Mouse (Mus musculus) naive thymus-derived CD4-positive, alpha-beta T cell, adult 2 months (primary cell): ENCODE data around the gene Rps23.
A peak's percentile ranks its signal among the peaks of the same experiment; 100 is the strongest.

Source experiments
- DNase-seq: peaks from one replicate; pipeline ENCODE4 v3.0.0-alpha.2; 2011; ENCODE audit warnings: low read depth

Gene Rps23

DNA sequence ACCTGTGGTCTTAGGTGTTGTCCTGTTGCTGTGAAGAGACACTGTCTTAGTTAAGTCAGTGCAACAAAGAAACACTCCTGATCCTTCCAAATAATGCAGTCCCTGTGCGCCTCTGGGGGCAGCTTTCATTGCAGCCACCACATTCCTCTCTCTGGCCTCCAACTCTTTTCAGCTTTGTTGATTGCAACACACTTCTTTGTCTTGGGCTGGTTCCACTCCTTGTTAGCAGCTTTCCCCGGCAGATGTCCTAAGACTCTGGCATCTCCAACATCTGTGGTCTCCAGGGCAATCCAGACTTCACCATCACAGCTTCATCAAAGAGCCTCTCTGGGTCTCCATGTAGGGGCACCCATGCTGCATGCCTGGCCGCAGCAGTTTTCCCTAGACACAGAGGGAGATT lies 10.5 kb downstream of the Rps23 start:
- no peak for DNase-seq

DNA sequence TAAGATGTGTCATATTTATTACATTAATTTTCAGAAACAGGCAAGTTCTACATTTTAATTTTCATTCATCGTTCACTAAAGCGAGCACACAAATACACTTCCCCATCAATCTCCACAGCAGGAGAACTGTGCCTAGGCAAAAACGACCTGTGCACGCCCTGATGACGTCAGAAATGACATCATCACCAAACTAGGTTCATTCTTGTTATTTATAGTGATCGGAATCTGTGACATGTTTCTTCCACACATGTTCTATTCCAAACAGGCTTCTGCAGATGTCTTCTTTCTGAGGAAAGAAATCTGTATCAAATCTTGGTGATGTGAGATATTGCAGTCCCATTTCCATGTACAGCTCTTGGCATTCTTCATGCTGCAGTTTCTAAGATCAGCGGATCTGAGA lies 13.1 kb downstream of the Rps23 start:
- no peak for DNase-seq

DNA sequence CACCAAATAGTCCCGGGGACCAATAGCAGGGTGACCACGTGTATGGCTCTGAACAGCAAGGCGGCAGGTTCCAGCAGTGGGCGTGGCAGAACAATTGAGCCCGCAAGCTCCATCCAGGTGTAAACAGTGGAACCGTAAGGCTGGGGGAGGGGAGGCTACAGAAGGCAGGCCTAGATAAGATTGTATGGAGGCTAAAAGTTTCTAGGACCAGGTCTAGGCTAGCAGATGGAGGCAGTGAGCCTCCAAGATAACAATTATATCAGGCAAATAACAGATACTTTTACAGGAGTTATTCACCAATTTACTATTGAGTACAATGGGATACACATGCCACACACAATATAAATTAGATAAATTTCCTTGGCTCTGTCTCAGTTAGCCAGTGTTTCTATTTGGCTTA lies 16.4 kb downstream of the Rps23 start:
- no peak for DNase-seq

DNA sequence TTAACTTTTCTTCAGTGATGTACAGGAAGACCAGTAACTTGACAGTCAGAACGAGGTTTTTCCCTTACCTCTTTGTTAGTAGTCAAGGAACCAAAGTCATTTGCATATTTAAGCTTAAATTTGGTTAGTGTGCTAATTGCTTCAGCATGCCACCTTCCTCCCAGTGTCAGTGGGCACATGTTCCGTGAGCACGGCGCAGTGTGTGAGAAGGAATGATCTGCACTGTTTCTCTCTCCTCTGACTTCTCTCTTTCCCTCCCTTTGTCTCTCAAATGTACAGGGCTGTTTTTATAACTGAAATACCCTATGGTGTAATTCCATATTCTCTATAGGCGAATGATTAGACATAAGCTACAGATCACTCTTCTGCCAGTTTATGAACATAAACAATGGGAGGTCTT lies 16.8 kb downstream of the Rps23 start:
- no peak for DNase-seq

DNA sequence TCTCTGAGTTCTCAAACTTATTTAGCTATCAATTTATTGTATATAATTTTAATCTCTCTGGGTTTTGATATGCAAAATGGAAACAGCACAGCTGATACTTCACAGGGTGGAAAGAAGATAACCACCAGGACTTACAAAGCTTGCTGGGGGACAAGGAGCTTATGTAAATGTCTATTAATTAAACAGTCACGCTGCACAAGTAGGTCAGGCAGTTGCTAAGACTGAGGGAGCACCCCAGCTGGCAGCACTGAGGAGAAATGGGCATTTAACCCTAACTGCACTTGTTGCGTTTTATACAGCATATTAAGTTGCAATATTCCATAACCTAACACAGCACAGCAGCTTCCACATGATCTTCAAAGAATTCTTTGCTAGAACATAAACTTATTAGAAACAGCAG lies 36.1 kb downstream of the Rps23 start:
- no peak for DNase-seq

DNA sequence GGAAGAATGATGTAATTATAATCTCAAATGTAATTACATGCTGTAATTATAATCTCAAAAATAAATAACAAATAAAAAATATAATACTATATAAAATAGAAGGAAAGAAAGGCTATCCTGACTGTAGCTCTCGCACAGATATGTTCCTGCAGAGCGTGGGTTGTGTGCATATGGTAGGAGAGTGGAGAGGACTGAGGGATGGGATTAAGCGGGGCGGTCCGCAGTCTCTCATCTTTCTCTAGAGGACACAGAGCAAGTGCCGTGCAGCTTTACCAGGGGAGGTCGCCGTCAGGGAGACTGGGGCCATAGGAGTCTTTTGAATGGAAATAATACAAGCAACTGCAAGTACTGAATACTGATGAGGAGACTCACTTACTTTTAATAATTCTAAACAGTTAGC lies 37.8 kb downstream of the Rps23 start:
- DNase-seq: no peak

DNA sequence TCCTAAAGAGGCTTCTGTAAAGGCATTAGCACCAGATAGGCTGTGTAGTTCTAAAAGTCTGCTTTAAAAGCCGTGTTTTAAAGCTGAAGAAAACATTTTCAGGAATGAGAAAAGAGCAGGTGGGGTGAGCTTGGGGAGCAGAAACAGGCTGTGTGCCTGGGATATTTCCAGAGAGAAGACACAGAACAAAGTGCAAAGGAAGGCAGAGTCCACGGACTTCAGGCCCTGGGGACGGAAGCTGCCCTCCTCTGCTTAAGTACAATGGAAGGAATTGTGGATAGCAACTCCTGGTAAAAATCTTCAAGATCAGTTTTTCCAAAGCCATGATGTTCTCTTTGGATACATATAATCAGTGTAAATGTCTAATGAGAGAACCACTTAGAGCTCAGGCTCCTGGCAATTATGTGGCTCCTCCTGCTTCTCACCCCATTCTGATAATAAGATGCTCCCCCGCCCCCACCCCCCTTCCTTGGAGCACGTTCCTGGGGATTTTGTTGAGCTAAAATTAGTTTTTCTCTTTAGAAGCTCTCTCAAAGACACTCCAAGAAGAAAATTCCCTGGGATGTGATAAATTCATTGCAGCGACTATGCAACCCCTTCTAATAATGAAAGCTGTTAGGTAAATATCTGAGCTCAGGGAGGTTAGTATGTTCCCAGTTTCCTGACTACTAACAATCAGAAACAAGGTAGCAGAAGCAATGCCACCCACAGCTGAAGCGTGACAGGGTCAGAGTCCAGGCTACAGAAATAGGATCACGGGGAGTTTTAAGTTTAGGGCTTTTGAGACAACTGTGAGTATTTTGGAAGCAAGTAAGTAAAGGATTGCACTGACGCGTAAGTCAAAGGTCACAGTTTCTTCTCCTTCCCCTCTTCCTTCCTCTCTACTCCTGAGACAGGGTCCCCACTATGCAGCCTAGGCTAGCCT lies 40.3 kb downstream of the Rps23 start:
- DNase-seq: no peak

DNA sequence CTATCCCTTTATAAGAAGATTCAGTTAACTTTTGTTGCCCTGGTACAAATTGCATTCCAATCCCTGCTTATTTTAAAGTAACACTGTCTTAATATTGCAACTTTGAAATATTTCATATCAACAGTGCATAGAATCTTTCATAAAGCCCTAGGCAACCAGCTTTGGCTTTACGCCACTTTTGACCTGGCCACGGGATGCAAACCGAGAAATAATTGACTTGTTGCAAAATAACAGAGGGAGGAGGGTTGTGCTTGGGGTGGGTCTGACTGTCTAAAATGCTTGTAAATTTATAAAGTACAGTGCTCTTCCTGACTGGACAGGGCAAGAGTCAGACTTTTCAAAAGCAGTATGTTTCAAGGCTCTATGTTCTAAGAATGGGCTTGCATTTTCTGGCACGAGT lies 41.8 kb downstream of the Rps23 start:
- no peak for DNase-seq

DNA sequence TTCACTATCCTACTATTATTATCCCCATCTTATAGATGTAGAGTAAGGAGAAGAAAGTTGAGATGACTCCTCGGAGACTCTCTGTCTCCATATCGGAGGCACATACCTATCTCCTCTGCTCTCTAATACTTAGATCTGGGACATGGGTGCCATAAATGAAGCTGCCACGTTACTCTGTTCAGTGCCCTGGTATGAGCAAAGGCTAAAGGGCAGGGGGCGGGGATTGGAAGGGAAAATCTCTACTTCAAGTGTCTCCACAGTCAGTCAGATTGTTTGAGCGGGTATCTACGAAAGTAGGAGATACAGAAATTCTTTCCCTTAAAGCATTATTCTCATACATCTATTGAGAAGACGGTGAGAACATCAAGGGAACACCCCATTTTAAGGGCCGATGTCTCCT lies 43.2 kb downstream of the Rps23 start:
- DNase-seq: no peak

DNA sequence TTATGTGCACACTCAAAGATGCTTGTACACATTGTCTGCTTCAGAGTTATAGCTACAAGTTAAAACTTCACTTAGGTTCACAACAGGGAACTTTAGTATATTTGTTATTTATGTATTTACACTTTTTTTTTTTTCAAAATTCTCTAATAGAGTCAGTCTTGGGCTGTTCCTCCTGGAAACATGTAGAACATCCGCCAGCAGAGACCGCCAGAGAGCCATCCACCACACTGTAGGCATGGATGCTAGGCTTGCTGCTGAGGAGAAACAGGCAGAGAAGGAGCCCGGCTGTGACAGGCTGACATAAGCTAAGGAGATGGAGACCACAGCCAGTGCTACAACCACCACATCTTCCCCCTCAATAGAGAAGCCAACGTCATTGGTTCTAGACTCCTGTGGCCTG lies 44.7 kb downstream of the Rps23 start:
- DNase-seq: peak; percentile 69

DNA sequence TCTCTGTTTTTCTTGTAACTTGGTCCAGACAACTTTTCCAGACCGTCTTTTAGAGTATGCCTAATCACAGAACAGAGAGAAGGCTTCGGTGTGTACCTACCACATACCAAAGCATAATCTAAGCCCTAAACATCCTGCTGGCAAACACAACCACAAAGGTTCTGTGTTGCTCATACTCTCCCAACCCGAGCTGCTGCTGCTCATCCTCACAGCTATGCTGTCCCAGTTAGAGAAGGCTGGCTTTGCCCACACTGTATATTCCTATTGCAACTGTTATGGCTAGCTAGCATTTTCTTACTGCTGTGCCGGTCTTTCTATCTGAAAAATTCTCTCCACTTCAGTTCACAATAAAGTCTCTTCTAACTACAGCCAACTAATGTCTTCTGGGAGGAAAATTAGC lies 46.2 kb downstream of the Rps23 start:
- DNase-seq: no peak

DNA sequence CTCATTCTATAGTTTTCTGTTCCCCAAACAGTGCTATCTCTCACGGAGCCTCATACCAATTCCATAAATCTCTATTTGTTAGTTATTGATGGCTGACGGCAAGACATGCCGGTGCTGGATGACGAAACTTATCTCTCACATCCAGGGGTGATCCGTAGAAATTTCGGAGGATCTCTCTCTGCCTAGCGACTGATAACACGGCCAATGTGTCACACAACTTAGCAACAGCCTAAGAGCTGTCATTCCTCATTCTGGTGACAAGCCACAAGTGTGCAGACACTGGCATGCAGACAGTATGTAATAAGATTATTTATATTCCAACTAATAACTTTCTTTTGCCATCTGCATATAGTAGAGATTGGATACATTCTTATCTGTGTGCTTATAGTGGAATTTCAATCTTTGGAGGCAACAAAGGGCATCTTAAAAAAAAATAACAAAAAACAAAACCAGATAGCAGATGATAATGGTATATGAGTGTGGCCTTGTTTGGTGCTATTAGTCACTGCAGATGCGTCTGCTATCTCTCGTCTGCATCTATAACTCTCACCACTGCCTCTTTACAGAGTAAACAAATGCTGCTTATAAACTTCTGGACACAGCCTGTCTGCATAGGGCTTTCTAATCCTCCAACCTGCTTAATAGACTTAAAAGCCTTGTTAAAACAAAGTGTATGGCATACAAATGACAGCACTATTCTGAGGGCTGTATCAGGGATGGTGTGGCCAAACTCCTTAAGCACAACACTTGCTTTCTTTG lies 47.7 kb downstream of the Rps23 start:
- no peak for DNase-seq

DNA sequence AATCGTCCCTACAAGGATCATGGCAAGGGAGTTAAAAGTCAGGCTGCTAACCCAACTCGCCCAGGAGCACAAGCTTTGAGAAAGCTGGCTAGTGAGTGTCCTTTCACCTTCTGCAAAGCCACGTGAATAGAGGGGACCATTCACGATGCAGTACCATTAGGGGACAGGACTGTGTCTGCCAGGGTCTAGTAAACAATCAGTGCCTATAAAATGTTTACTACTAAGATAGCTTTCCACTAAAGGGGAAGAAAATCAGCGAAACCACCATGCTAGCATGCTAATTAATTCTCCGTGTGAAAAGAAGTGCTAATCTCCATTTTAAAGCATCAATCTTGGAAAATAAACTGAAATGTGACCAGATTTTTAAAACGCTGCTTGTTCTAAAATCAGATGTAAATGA lies 50.7 kb downstream of the Rps23 start:
- no peak for DNase-seq
